Mouse (Mus musculus) forebrain, embryonic 14.5 days (tissue): ENCODE data around the gene Pole3. TPM values are rescaled to one million over a fixed set of nuclear protein-coding genes. Genes with fewer than 3 reads are reported as not detected.
A peak's percentile ranks its signal among the peaks of the same experiment; 100 is the strongest.
"Not testable (repeated sequence)": the region's sequence is repeated elsewhere in the genome, so short reads cannot be mapped to it uniquely, and the experiment has no call there.

Experiments used
- ATAC-seq: fragments of 200-750 bp; cut with Nextera tagmentation; 2 replicates; pipeline ENCODE4 v1.8.0; 2017; ENCODE audit warnings: mild to moderate bottlenecking, moderate library complexity
- DNase-seq: peaks from one replicate; pipeline ENCODE4 v3.0.0-alpha.2; 2015; ENCODE audit warnings: low spot score
- H3K27ac ChIP-seq: fragments of 300-500 bp; sonication (generic); 2 replicates; pipeline ENCODE4 v1.5.1; 2014; ENCODE audit warnings: low read depth, mild to moderate bottlenecking, control low read depth, low read length, moderate library complexity
- H3K27me3 ChIP-seq: fragments of 300-500 bp; sonication (generic); replicated peaks from 2 replicates; pipeline ENCODE4 v1.6.1; 2014; ENCODE audit warnings: low read length, control low read depth, mixed read lengths; ENCODE audit not compliant: control insufficient read depth, insufficient read depth
- H3K36me3 ChIP-seq: fragments of 300-500 bp; sonication (generic); 2 replicates; pipeline ENCODE4 v1.6.1; 2014; ENCODE audit warnings: low read length, control low read depth; ENCODE audit not compliant: control insufficient read depth, insufficient read depth
- H3K4me1 ChIP-seq: fragments of 300-500 bp; sonication (generic); 2 replicates; pipeline ENCODE4 v1.6.1; 2014; ENCODE audit warnings: antibody characterized with exemption, low read length, control low read depth; ENCODE audit not compliant: control insufficient read depth, insufficient read depth
- H3K4me2 ChIP-seq: fragments of 300-500 bp; sonication (generic); 2 replicates; pipeline ENCODE4 v1.6.1; 2014; ENCODE audit warnings: mild to moderate bottlenecking, control low read depth, low read length
- H3K4me3 ChIP-seq: fragments of 300-500 bp; sonication (generic); 2 replicates; pipeline ENCODE4 v1.5.1; 2014; ENCODE audit warnings: low read depth, low read length, control low read depth
- H3K9ac ChIP-seq: fragments of 300-500 bp; sonication (generic); 2 replicates; pipeline ENCODE4 v1.6.1; 2014; ENCODE audit warnings: mild to moderate bottlenecking, low read length, control low read depth, moderate library complexity
- H3K9me3 ChIP-seq: fragments of 300-500 bp; sonication (generic); replicated peaks from 2 replicates; pipeline ENCODE4 v1.6.1; 2016; ENCODE audit warnings: low read length, control low read depth, mixed read lengths; ENCODE audit not compliant: control insufficient read depth
- WGBS: fragments of 180-500 bp; shearing (Covaris S2); extraction: QIAGEN DNeasy Blood & Tissue Kit; methylation state at CpG from one replicate; pipeline ENCODE4 v1.1.7; 2014; 5-methylcytosine and 5-hydroxymethylcytosine counted together
- polyA plus RNA-seq: library from polyadenylated mRNA; unstranded; fragments of >200 nt; fragmentation: Nextera tagmentation; extraction: Ambion mirVana; gene quantifications from 2 replicates; pipeline ENCODE4 v1.2.1, GENCODE M21; 2014

Pole3 gene
- polyA plus RNA-seq, 1 experiment from 2014 or later, result 80.3 TPM

DNA sequence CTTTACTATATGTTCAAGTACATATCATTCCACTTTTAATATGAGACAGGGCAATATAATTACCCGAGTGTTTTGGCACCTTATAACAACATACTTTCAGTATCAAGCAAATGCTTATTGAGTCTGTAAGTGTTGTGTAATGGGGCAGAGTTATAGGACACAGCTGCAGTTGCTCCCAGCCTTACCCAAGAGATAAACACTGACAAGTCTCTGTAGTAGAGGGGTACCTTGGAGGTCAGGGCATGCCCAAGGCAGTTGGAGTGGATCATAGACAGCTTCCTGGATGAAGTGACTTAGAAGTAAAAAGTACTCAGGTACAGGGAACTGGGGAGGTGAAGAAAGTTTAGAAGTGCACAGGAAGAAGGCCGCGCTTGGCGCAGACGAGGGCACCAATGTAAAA is 37.7 kb downstream of the Pole3 start:
- ATAC-seq (no peak), DNase-seq (no peak)
- H3K9me3 ChIP-seq, result no peaks in the 10 kb centered on the region
- no peak overlapping the region for H3K9ac ChIP-seq
- no peak overlapping the region for H3K4me2 ChIP-seq
- H3K27me3 ChIP-seq, result 0 out of 2 replicates have a peak, but pooled peaks cover 4% of the 10 kb centered on the region
- H3K4me3 ChIP-seq, result no peak overlapping the region
- H3K27ac ChIP-seq, result no peak overlapping the region
- no peaks in the 10 kb centered on the region for H3K36me3 ChIP-seq
- H3K4me1 ChIP-seq, result no peaks in the 10 kb centered on the region
- WGBS, result 95% methylated on average over 5 of the region's 5 CpGs

DNA sequence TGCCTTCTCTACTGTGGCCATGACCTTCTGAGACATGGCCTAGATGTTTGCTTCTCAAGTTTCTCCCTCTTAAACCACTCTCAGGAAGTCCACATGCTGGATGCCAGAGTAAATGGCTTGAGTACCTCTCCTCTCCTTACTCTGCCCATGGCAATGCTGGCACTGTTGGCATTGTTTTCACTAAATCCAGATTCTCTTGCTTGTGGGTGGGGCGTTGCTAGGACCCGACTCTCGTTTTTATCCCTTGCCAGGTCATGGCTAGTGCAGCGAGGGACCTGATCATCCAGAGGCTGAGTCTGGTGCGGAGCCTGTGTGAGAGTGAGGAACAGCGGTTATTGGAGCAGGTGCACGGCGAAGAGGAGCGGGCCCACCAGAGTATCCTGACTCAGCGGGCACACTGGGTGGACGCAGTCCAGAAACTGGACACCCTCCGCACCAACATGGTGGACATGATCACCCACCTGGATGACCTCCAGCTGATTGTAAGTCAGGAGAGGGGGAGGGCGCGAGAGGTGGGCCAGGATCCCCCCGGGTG is 38.6 kb downstream of the Pole3 start:
- no peaks in the 10 kb centered on the region for H3K9me3 ChIP-seq
- no peak for ATAC-seq
- no peak for DNase-seq
- no peaks in the 10 kb centered on the region for H3K4me1 ChIP-seq
- no peaks in the 10 kb centered on the region for H3K36me3 ChIP-seq
- 0 out of 2 replicates have a peak, but pooled peaks cover 4% of the 10 kb centered on the region for H3K27me3 ChIP-seq
- 89% methylated on average over 15 of the region's 15 CpGs for WGBS
- no peak overlapping the region for H3K9ac ChIP-seq
- H3K27ac ChIP-seq, result no peak overlapping the region
- H3K4me2 ChIP-seq, result no peak overlapping the region
- H3K4me3 ChIP-seq, result no peak overlapping the region

DNA sequence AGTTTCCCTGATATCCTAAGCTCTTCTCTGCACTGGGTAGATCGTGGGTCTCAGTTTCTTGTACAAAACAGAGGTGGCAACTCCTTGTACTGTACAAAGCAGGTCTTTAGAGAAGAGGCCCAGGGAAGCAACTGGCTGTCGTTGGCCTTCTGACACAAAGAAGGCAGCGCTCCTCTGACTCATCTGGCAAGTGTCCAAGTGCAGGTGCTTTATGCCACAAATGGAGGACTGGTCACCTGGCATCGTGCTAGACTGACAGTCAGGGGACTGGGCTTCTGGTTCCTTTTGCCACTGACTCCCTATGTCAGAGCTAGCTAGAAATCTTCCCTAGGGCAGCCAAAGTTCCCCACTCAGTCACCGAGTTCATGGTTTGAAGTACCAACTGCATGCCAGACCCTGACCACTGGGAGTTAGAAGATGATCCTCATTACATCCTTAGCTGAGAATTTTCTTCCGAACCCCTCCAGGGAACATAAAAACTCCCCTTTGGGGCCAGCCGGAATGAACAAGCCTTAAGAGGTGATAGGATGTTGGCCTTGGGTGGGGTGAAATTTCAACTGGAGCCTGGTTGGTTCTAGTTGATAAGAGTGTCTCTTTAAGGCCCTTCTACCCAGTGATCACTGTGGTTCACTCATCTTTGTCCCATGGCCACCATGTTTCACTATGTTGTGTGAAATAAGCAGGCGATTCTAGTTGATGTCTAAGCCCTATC is 39.3 kb downstream of the Pole3 start:
- DNase-seq (no peak), ATAC-seq (no peak)
- Histone ChIP-seq H3K4me2 (no peak overlapping the region), H3K27ac (no peak overlapping the region), H3K36me3 (no peaks in the 10 kb centered on the region), H3K9me3 (no peaks in the 10 kb centered on the region), H3K9ac (no peak overlapping the region), H3K4me1 (no peaks in the 10 kb centered on the region), H3K4me3 (no peak overlapping the region), H3K27me3 (0 out of 2 replicates have a peak, but pooled peaks cover 4% of the 10 kb centered on the region)
- WGBS, result 82% methylated on average over 8 of the region's 8 CpGs

DNA sequence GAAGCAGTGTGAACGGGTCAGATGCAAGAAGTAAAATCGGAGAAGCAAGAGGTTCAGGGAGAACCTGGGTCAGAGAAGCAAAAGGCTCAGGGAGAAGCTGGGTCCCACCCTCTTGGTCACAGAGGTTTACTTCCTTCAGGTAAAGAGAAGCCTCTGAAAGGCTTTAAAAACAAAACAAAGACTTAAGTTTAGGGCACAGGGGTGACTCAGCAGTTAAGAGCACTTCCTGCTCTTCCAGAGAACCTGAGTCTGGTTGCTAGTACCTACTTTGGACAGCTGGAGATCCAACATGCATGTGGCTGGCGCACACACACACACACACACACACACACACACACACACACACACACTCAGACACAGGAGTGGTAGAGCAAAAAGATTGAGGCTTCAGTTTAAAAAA is 39.9 kb downstream of the Pole3 start:
- no peak overlapping the region for H3K27ac ChIP-seq
- no peaks in the 10 kb centered on the region for H3K36me3 ChIP-seq
- 90% methylated on average over 3 of the region's 3 CpGs for WGBS
- peaks cover 7% of the 10 kb centered on the region; the same call in 1 of the 2 replicates for H3K27me3 ChIP-seq
- no peak overlapping the region for H3K4me2 ChIP-seq
- no peak overlapping the region for H3K9ac ChIP-seq
- DNase-seq, result no peak
- H3K4me1 ChIP-seq, result no peaks in the 10 kb centered on the region
- H3K9me3 ChIP-seq, result no peaks in the 10 kb centered on the region
- no peak overlapping the region for H3K4me3 ChIP-seq
- no peak for ATAC-seq

DNA sequence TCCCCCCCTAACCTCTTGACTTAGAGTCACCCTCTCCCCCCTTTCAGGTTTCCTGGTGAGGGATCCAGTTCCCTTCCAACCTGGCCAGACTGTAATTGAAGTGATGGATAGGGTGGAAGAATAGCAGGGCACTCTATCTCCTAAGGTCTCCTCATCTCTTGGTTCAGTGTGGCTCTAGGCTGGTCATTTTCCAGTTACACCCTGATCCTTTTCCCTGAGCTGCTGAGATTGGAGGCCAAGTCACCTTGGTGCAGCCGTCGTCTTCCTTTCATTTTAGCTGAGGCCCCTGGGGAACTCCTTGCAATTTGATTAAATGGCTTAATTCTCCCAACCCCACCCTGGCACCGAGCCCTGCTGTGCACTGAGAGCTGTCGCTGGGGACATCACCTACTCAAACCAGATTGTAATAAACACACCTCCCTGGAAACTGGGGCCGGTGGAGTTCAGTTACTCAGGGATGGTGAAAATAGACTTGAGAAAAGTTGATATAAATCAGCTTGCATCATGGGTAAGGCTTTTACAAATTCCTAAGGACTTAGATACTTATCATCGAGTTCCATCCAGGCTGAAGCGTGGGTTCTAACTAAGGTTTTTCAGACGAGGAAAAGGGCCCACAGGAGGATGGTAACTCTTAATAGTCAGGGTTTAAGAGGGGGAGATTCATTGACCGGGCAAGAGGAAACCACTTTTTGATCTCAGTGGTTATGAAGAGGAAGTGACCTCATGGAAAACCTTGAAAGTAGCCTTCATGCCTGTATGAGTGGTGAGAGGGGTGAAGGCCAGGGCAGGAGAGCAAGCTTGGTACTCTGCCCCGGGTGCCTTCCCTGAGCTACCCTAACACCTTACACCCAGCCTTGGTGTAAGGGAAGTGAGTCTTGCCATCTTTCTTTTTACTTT is 43.9 kb downstream of the Pole3 start:
- H3K27ac ChIP-seq, result no peak overlapping the region

DNA sequence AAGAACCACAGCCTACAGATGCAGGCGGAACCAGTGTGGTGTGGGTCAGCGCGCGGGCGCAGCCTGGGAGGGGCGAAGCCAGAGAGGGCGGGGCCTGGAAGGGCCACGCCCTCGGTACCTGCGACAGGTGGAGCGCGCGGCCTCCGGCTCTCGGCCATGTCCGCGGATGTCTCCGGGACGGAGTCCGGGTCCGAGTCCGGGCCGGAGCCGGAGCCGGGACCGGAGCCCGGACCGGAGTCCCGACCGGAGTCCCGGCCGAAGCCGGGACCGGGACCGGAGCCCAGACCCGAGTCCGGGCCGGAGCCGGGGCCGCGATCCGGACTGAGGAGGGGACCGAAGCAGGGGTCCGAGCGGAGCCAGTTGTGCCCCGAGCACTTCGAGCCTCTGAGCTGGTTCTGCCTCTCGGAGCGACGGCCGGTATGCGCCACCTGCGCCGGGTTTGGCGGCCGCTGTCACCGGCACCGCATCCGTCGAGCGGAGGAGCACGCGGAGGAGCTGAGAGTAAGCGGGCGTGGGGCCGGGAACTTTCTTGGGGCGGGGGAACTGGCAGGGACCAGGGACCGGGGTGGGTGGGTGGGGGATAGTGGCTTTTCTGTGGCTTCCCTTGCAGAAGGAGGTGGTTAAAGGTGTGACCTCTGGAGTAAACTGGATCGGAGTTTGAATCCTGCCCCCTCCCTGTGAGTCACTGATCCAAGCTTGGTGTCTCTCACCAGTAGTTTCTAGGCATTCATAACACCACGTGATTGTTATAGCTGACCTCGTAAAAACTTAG is 44.7 kb downstream of the Pole3 start, which contains the start of gene Bspry:
Gene Bspry, plus strand, starts transcription at position 117 of the 772 bp plus-strand sequence.
- Histone ChIP-seq H3K4me3 (peak within 1 kb of the TSS; percentile 33), H3K4me2 (peak within 1 kb of the TSS; percentile 63), H3K9me3 (no peaks in the 10 kb centered on the region), H3K36me3 (no peaks in the 10 kb centered on the region), H3K4me1 (no peaks in the 10 kb centered on the region), H3K27me3 (peaks cover 19% of the 10 kb centered on the region; the same call in 1 of the 2 replicates), H3K9ac (no peak within 1 kb of the TSS), H3K27ac (no peak within 1 kb of the TSS)
- no peak for DNase-seq
- peak; percentile 73 for ATAC-seq
- 1% methylated on average over 70 of the region's 71 CpGs for WGBS

More for the DNA sequence above, 43.9 kb downstream of the Pole3 start:
- WGBS, result 49% methylated on average over 10 of the region's 10 CpGs
- H3K27me3 ChIP-seq, result peaks cover 19% of the 10 kb centered on the region; the same call in 1 of the 2 replicates
- ATAC-seq (0 out of 2 replicates have a peak, but pooled peaks have one; percentile 20), DNase-seq (no peak)
- H3K4me1 ChIP-seq, result no peaks in the 10 kb centered on the region
- no peak overlapping the region for H3K4me2 ChIP-seq
- no peaks in the 10 kb centered on the region for H3K9me3 ChIP-seq
- no peak overlapping the region for H3K9ac ChIP-seq
- no peak overlapping the region for H3K4me3 ChIP-seq
- no peaks in the 10 kb centered on the region for H3K36me3 ChIP-seq

DNA sequence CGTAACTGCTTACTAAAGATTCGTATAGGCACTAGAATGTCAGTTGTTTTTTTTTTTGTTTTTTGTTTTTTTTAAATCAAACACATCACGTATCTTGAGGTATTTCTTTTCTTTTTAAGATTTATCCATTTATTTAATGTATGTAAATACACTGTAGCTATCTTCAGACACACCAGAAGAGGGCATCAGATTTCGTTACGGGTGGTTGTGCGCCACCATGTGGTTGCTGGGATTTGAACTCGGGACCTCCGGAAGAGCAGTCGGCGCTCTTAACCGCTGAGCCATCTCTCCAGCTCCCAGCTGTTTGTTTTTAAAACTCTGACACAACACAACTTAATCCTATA is 45.3 kb downstream of the Pole3 start:
- H3K4me3 ChIP-seq, result peak overlapping the region; percentile 33
- not testable (repeated sequence) for H3K27ac ChIP-seq, ATAC-seq, H3K9ac ChIP-seq, DNase-seq, H3K9me3 ChIP-seq, H3K4me1 ChIP-seq, H3K36me3 ChIP-seq
- H3K4me2 ChIP-seq, result peak overlapping the region; percentile 63
- H3K27me3 ChIP-seq, result peaks cover 19% of the 10 kb centered on the region; the same call in 1 of the 2 replicates
- 12% methylated on average over 11 of the region's 11 CpGs for WGBS

DNA sequence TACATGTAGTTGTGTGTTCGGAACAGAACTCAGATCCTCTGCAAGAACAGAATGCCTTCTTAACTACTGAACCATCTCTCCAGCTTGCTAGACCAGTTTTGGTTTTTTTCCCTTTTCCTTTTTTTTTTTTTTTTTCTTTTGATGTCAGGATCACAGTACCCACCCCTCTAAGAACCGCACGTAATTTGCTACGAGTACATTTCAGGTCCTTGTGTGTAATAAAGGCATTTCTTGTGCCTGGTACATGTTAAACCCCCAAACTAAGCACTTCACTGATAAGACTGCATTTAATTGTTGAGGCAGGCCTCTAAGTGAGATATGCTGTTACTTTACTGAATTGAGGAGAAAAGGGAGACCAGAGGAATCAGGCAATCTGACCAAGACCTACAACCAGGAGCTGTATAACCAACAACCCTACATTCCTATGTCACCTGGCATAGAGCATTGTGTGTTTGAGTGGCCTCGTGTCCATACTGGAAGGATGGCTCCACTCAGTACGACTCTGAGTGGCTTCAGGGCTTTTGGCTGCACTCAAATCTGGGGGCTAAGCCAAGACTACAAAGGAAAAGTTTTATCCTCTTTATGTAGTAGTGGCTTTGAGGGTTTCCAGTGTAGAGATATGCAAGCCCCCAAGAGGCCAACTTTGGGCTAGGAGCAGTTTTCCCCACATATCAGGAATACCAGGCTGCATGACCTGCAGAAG is 47.2 kb downstream of the Pole3 start:
- ATAC-seq (no peak), DNase-seq (no peak)
- no peaks in the 10 kb centered on the region for H3K36me3 ChIP-seq
- no peak overlapping the region for H3K4me3 ChIP-seq
- no peak overlapping the region for H3K27ac ChIP-seq
- WGBS, result 89% methylated on average over 6 of the region's 6 CpGs
- no peak overlapping the region for H3K4me2 ChIP-seq
- no peaks in the 10 kb centered on the region for H3K9me3 ChIP-seq
- H3K27me3 ChIP-seq, result peaks cover 17% of the 10 kb centered on the region; the same call in 1 of the 2 replicates
- no peaks in the 10 kb centered on the region for H3K4me1 ChIP-seq
- no peak overlapping the region for H3K9ac ChIP-seq
